Mouse (Mus musculus) midbrain, embryonic 14.5 days (tissue): ENCODE data around the gene Hist1h2af. TPM values are rescaled to one million over a fixed set of nuclear protein-coding genes. Genes with fewer than 3 reads are reported as not detected.
A peak's percentile ranks its signal among the peaks of the same experiment; 100 is the strongest.
"Not testable (repeated sequence)": the region's sequence is repeated elsewhere in the genome, so short reads cannot be mapped to it uniquely, and the experiment has no call there.

Source experiments
- ATAC-seq: fragments of 200-750 bp; cut with Nextera tagmentation; 2 replicates; pipeline ENCODE4 v1.8.0; 2017; ENCODE audit warnings: moderate number of reproducible peaks, moderate library complexity; ENCODE audit not compliant: low FRiP score, low TSS enrichment
- DNase-seq: peaks from one replicate; pipeline ENCODE4 v3.0.0-alpha.2; 2015
- H3K27ac ChIP-seq: fragments of 300-500 bp; sonication (generic); replicated peaks from 2 replicates; pipeline ENCODE4 v1.5.1; 2014; ENCODE audit warnings: mild to moderate bottlenecking, low read depth, low read length, moderate library complexity
- H3K27me3 ChIP-seq: fragments of 300-500 bp; sonication (generic); 2 replicates; pipeline ENCODE4 v1.6.1; 2014; ENCODE audit warnings: low read length, control low read depth, mixed read lengths; ENCODE audit not compliant: control insufficient read depth, insufficient read depth
- H3K36me3 ChIP-seq: fragments of 300-500 bp; sonication (generic); 2 replicates; pipeline ENCODE4 v1.6.1; 2014; ENCODE audit warnings: low read length, control low read depth; ENCODE audit not compliant: control insufficient read depth, insufficient read depth
- H3K4me1 ChIP-seq: fragments of 300-500 bp; sonication (generic); 2 replicates; pipeline ENCODE4 v1.6.1; 2014; ENCODE audit warnings: mild to moderate bottlenecking, antibody characterized with exemption, low read length, control low read depth; ENCODE audit not compliant: control insufficient read depth, insufficient read depth
- H3K4me2 ChIP-seq: fragments of 300-500 bp; sonication (generic); 2 replicates; pipeline ENCODE4 v1.6.1; 2014; ENCODE audit warnings: mild to moderate bottlenecking, low read length, moderate library complexity
- H3K4me3 ChIP-seq: fragments of 300-500 bp; sonication (generic); replicated peaks from 2 replicates; pipeline ENCODE4 v1.5.1; 2014; ENCODE audit warnings: low read depth, low read length
- H3K9ac ChIP-seq: fragments of 300-500 bp; sonication (generic); replicated peaks from 2 replicates; pipeline ENCODE4 v1.6.1; 2014; ENCODE audit warnings: mild to moderate bottlenecking, low read length, moderate library complexity
- H3K9me3 ChIP-seq: fragments of 300-500 bp; sonication (generic); 2 replicates; pipeline ENCODE4 v1.6.1; 2016; ENCODE audit warnings: low read length, control low read depth, mixed read lengths; ENCODE audit not compliant: control insufficient read depth
- WGBS: fragments of 180-500 bp; shearing (Covaris S2); extraction: QIAGEN DNeasy Blood & Tissue Kit; methylation state at CpG from one replicate; pipeline ENCODE4 v1.1.7; 2014; 5-methylcytosine and 5-hydroxymethylcytosine counted together
- polyA plus RNA-seq: library from polyadenylated mRNA; unstranded; fragments of >200 nt; fragmentation: Nextera tagmentation; extraction: Ambion mirVana; gene quantifications from 2 replicates; pipeline ENCODE4 v1.2.1, GENCODE M21; 2014

Hist1h2af gene
- polyA plus RNA-seq, 1 experiment from 2014 or later, result 3.4 TPM

DNA sequence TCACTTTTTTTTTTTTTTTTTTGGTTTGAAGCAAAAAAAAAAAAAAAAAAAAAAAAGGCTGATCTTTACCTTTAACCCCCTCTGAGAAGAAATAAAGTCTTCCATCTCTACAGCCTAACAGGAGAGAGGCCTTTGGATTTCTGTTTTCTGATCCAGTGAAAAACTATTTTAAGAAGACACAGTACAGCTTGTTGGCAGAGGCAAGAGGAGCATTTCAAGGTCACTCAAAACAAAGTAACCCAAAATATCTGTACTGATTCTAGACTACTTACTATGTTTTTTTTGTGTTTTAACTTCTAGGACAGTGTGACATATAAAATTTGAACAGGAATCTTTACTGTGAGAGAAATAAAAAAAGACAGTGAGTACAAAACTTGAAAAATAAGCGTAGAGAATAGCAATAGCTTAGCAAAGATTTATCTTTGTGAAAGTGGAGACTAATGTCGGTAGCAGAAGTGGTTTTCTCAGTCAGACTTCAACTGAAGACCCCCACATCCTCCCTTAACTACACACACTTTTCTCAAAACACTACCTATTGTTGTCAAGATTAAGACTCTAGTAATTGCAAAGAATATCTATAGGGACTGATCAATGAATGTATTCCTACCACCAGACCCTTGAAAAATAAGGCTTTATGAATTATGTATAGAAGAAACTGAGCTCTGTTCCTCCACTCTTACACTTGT, 4.1 kb upstream of the Hist1h2af start:
- no peaks in the 10 kb centered on the region for H3K9me3 ChIP-seq
- H3K4me2 ChIP-seq, result peak overlapping the region; percentile 79
- no peaks in the 10 kb centered on the region for H3K27me3 ChIP-seq
- peak overlapping the region; percentile 63 for H3K4me3 ChIP-seq
- H3K36me3 ChIP-seq, result no peaks in the 10 kb centered on the region
- H3K27ac ChIP-seq, result peak overlapping the region; percentile 93
- DNase-seq (no peak), ATAC-seq (no peak)
- peaks cover 35% of the 10 kb centered on the region for H3K4me1 ChIP-seq
- WGBS, result 28% methylated on average over 2 of the region's 2 CpGs
- H3K9ac ChIP-seq, result peak overlapping the region; percentile 68; the same call in 1 of the 2 replicates

- Histone ChIP-seq H3K36me3 (no peaks in the 10 kb centered on the region), H3K9ac (peak overlapping the region; percentile 68), H3K27me3 (no peaks in the 10 kb centered on the region), H3K4me3 (peak overlapping the region; percentile 63), H3K27ac (peak overlapping the region; percentile 93), H3K9me3 (no peaks in the 10 kb centered on the region), H3K4me1 (peaks cover 37% of the 10 kb centered on the region), H3K4me2 (peak overlapping the region; percentile 79)
- WGBS, result under 1% methylated on average over 20 of the region's 20 CpGs
- ATAC-seq (peak; percentile 5; the same call in 1 of the 2 replicates), DNase-seq (peak; percentile 81)
Measured at GRCm38 (mm10) chr13:23530181-23530900, 3.4 kb upstream of the Hist1h2af start.

GRCm38 (mm10) chr13:23530901-23531875, 2.5 kb upstream of the Hist1h2af start, which contains the start of gene Hist1h4h:
TSS of gene Hist1h4h (plus strand) at chr13:23531050.
- WGBS, result under 1% methylated on average over 59 of the region's 70 CpGs
- peak; percentile 87 for ATAC-seq
- H3K4me1 ChIP-seq, result peaks cover 37% of the 10 kb centered on the region

DNA sequence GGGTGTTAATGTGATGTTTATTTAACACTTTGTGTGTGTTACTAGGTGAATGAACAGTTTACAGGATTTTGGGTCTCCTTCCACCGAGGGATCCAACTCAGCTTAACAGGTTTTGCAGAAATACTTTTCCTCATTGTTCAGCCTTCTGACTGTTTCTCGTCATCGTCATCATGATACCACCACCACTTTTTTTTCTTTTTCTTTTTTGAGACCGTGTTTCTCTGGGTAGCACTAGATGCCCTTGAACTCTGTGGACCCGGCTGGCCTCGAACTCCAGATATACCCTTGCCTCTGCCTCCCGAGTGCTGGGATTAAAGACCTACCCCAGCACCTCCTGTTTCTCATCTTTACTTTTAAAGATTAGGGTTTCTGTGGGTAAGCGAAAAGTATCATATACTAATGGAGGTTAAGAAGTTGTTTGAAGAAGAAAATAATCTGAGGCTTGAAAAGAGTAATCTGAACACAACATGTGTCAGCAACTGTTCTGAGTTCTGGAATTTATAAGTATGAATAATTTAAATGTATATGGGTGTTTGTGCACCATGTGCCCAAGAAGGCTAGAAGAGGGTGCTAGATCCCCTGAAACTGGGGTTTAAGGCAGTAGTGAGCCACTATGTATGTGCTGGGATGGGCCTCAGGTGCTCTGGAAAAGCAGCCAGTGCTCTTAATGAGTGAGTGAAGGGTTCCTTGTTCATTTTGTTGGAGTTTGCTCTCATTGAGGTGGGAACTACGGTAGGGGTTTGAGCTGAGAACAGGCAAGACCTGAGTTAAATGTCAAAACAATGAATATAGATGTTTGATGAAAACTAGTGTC, 1.2 kb upstream of the Hist1h2af start:
- Histone ChIP-seq H3K36me3 (no peaks in the 10 kb centered on the region), H3K27ac (peak overlapping the region; percentile 93), H3K4me1 (peaks cover 38% of the 10 kb centered on the region), H3K9ac (peak overlapping the region; percentile 68; the same call in 1 of the 2 replicates), H3K4me2 (peak overlapping the region; percentile 79), H3K4me3 (peak overlapping the region; percentile 63), H3K9me3 (no peaks in the 10 kb centered on the region), H3K27me3 (no peaks in the 10 kb centered on the region)
- 23% methylated on average over 9 of the region's 9 CpGs for WGBS
- ATAC-seq (no peak), DNase-seq (no peak)

More at GRCm38 (mm10) chr13:23530901-23531875, 2.5 kb upstream of the Hist1h2af start, which contains the start of gene Hist1h4h:
- H3K27ac ChIP-seq, result peak within 1 kb of the TSS; percentile 93
- H3K9me3 ChIP-seq, result no peaks in the 10 kb centered on the region
- peak within 1 kb of the TSS; percentile 79 for H3K4me2 ChIP-seq
- H3K9ac ChIP-seq, result peak within 1 kb of the TSS; percentile 68
- H3K27me3 ChIP-seq, result no peaks in the 10 kb centered on the region
- DNase-seq, result peak; percentile 100
- H3K4me3 ChIP-seq, result peak within 1 kb of the TSS; percentile 63
- no peaks in the 10 kb centered on the region for H3K36me3 ChIP-seq

DNA sequence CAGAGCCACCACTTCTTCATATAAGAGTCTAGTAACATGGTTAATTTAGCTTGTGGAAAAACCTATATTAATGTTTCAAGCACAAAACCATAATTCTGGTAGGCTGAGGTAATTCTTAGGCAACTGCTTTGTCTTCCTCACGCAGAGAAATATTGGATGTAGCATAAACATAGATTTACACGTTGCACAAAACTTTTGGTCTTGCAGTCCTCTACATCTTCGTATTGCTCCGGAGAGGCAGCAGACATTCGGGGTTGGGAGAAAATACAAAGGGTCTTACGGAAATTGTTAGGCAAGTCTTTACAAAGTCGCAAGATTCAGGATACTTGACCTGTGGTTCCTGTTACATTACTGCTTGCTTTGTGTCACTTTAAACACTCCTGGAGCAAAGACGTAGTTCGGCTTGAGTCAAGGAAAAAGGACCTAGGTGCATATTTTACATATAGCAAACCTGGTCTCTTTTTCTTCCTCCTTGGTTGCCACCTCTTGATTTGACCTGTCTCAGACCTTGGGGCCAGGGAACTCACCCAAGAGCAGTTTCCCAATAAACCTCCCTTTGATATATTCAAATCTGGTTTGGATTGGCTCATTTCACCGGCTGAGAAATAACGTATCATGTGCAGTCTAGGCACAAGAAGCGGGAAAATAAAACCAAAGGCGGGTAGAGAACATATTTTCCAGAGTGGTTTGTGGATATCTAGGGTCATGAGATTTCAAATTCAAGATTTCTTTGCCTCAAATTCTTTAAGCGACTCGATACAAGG, 844 bp downstream of the Hist1h2af start:
- under 1% methylated on average over 15 of the region's 15 CpGs for WGBS
- H3K4me2 ChIP-seq, result peak overlapping the region; percentile 79
- peaks cover 37% of the 10 kb centered on the region for H3K4me1 ChIP-seq
- H3K9ac ChIP-seq, result peak overlapping the region; percentile 24; the same call in 1 of the 2 replicates
- ATAC-seq (no peak), DNase-seq (no peak)
- peak overlapping the region; percentile 6; the same call in 1 of the 2 replicates for H3K27ac ChIP-seq
- peak overlapping the region; percentile 45 for H3K4me3 ChIP-seq
- H3K9me3 ChIP-seq, result no peaks in the 10 kb centered on the region
- no peaks in the 10 kb centered on the region for H3K27me3 ChIP-seq
- no peaks in the 10 kb centered on the region for H3K36me3 ChIP-seq

- Histone ChIP-seq H3K4me1 (peaks cover 33% of the 10 kb centered on the region), H3K27ac (peak within 1 kb of the TSS; percentile 6; the same call in 1 of the 2 replicates), H3K4me3 (peak within 1 kb of the TSS; percentile 45), H3K9ac (peak within 1 kb of the TSS; percentile 24; the same call in 1 of the 2 replicates), H3K4me2 (peak within 1 kb of the TSS; percentile 79)
- H3K27me3 ChIP-seq, H3K9me3 ChIP-seq, H3K36me3 ChIP-seq: not testable (repeated sequence)
- ATAC-seq, result peak; percentile 90
- under 1% methylated on average over 48 of the region's 62 CpGs for WGBS
- peak; percentile 95 for DNase-seq
Measured at GRCm38 (mm10) chr13:23535137-23536075, 1.7 kb downstream of the Hist1h2af start, which contains the start of gene Hist1h3g. TSS of gene Hist1h3g (plus strand) at chr13:23535422.
